In genomic region chr10:96481325-96481638, GRCm38 (mm10) we compare ENCODE assay signal across 19 mouse cellular contexts.
DNase-seq lines count a peak whose midpoint lies in the region; ATAC-seq lines count a peak whose summit lies in the region.
"Had no signal": no experiment of that assay in that cellular context is flagged by ENCODE, and none has a peak within 500 bp of the region (broad histone marks: within the 10 kb centered on the region; RNA-seq: fewer than 3 reads in every experiment).

No protein-coding gene starts in this region.

- H3K9me3 ChIP-seq in forebrain, embryonic 13.5 days (replicated peaks), result no peaks in the 10 kb centered on the region
- H3K9me3 ChIP-seq in forebrain, embryonic 16.5 days (ENCODE audit: control insufficient read depth, low read length), result no peaks in the 10 kb centered on the region
- H3K9me3 ChIP-seq in forebrain, embryonic 15.5 days, result 0 out of 2 replicates have a peak, but pooled peaks cover 4% of the 10 kb centered on the region
- H3K9me3 ChIP-seq in limb, embryonic 15.5 days, result no peaks in the 10 kb centered on the region
- no peaks in the 10 kb centered on the region for H3K9me3 ChIP-seq in heart, embryonic 10.5 days
- H3K9me3 ChIP-seq: embryonic facial prominence, embryonic 15.5 days; heart, embryonic 12.5 days; liver, embryonic 13.5 days; midbrain, embryonic 13.5 days had no signal

- 33% methylated on average over 8 of the region's 8 CpGs for WGBS in forebrain, embryonic 13.5 days
- 20% methylated on average over 8 of the region's 8 CpGs for WGBS in forebrain, embryonic 16.5 days
- WGBS in forebrain, embryonic 15.5 days, result 28% methylated on average over 8 of the region's 8 CpGs
- 56% methylated on average over 8 of the region's 8 CpGs for WGBS in limb, embryonic 15.5 days
- 79% methylated on average over 8 of the region's 8 CpGs for WGBS in heart, embryonic 10.5 days

- no peak for DNase-seq in heart, embryonic 10.5 days (ENCODE audit: low spot score)
- no peak for DNase-seq in adrenal gland, postnatal 10 days
- no peak for DNase-seq in right cerebral cortex, postnatal 10 days (ENCODE audit: low spot score in 2 of 2)
- DNase-seq: adrenal gland, adult 8-10 months; kidney, adult 11 months; kidney, postnatal 10 days; liver, embryonic 13.5 days had no signal

- peaks cover 28% of the 10 kb centered on the region for H3K4me1 ChIP-seq in forebrain, embryonic 13.5 days
- peaks cover 14% of the 10 kb centered on the region for H3K4me1 ChIP-seq in forebrain, embryonic 16.5 days (replicated peaks; ENCODE audit: control insufficient read depth, insufficient read depth, low read length)
- H3K4me1 ChIP-seq in forebrain, embryonic 15.5 days, result peaks cover 25% of the 10 kb centered on the region
- peaks cover 20% of the 10 kb centered on the region for H3K4me1 ChIP-seq in limb, embryonic 15.5 days
- H3K4me1 ChIP-seq in heart, embryonic 10.5 days, result peaks cover 4% of the 10 kb centered on the region; the same call in 1 of the 2 replicates
- H3K4me1 ChIP-seq: heart, embryonic 12.5 days; liver, embryonic 13.5 days had no signal

- H3K4me2 ChIP-seq in forebrain, embryonic 13.5 days, result no peak overlapping the region
- no peak overlapping the region for H3K4me2 ChIP-seq in forebrain, embryonic 16.5 days (ENCODE audit: low read length)
- no peak overlapping the region for H3K4me2 ChIP-seq in forebrain, embryonic 15.5 days (replicated peaks)
- H3K4me2 ChIP-seq in limb, embryonic 15.5 days, result no peak overlapping the region
- H3K4me2 ChIP-seq: heart, embryonic 12.5 days; liver, embryonic 13.5 days; lung, embryonic 14.5 days; midbrain, embryonic 13.5 days had no signal

- no peak overlapping the region for H3K9ac ChIP-seq in forebrain, embryonic 13.5 days
- no peak overlapping the region for H3K9ac ChIP-seq in forebrain, embryonic 16.5 days (replicated peaks; ENCODE audit: low read depth, low read length)
- H3K9ac ChIP-seq in forebrain, embryonic 15.5 days (replicated peaks), result no peak overlapping the region
- H3K9ac ChIP-seq in limb, embryonic 15.5 days, result no peak overlapping the region
- H3K9ac ChIP-seq: embryonic facial prominence, embryonic 15.5 days; heart, embryonic 12.5 days; liver, embryonic 13.5 days; lung, embryonic 14.5 days; midbrain, embryonic 13.5 days; neural tube, embryonic 15.5 days had no signal

- H3K36me3 ChIP-seq in forebrain, embryonic 13.5 days (ENCODE audit: poor library complexity, severe bottlenecking), result no peaks in the 10 kb centered on the region
- H3K36me3 ChIP-seq in forebrain, embryonic 16.5 days (ENCODE audit: control insufficient read depth, insufficient read depth), result no peaks in the 10 kb centered on the region
- no peaks in the 10 kb centered on the region for H3K36me3 ChIP-seq in forebrain, embryonic 15.5 days
- no peaks in the 10 kb centered on the region for H3K36me3 ChIP-seq in limb, embryonic 15.5 days
- H3K36me3 ChIP-seq in heart, embryonic 10.5 days, result no peaks in the 10 kb centered on the region
- H3K36me3 ChIP-seq: embryonic facial prominence, embryonic 15.5 days; heart, embryonic 12.5 days; liver, embryonic 13.5 days; midbrain, embryonic 13.5 days; neural tube, embryonic 15.5 days had no signal

- H3K27me3 ChIP-seq in forebrain, embryonic 13.5 days, result no peaks in the 10 kb centered on the region
- H3K27me3 ChIP-seq in forebrain, embryonic 16.5 days (replicated peaks; ENCODE audit: control insufficient read depth, insufficient read depth, low read length), result no peaks in the 10 kb centered on the region
- no peaks in the 10 kb centered on the region for H3K27me3 ChIP-seq in forebrain, embryonic 15.5 days
- no peaks in the 10 kb centered on the region for H3K27me3 ChIP-seq in limb, embryonic 15.5 days
- H3K27me3 ChIP-seq in heart, embryonic 10.5 days (ENCODE audit: insufficient read depth, poor library complexity, severe bottlenecking), result no peaks in the 10 kb centered on the region
- H3K27me3 ChIP-seq: embryonic facial prominence, embryonic 15.5 days; heart, embryonic 12.5 days; liver, embryonic 13.5 days; midbrain, embryonic 13.5 days; neural tube, embryonic 15.5 days had no signal

- no peak for ATAC-seq in forebrain, embryonic 13.5 days
- no peak for ATAC-seq in forebrain, embryonic 16.5 days
- peak; percentile 58 for ATAC-seq in CD4-positive, CD25-positive, alpha-beta regulatory T cell, adult 4 months
- no peak for ATAC-seq in forebrain, embryonic 15.5 days (replicated peaks)
- ATAC-seq in limb, embryonic 15.5 days (ENCODE audit: insufficient number of reproducible peaks, low FRiP score, low TSS enrichment, low read depth), result no peak

- no peak overlapping the region for H3K4me3 ChIP-seq in forebrain, embryonic 13.5 days
- H3K4me3 ChIP-seq in forebrain, embryonic 16.5 days (replicated peaks; ENCODE audit: low read length), result no peak overlapping the region
- no peak overlapping the region for H3K4me3 ChIP-seq in forebrain, embryonic 15.5 days
- H3K4me3 ChIP-seq in limb, embryonic 15.5 days, result no peak overlapping the region
- no peak overlapping the region for H3K4me3 ChIP-seq in heart, embryonic 10.5 days
- H3K4me3 ChIP-seq: embryonic facial prominence, embryonic 15.5 days; heart, embryonic 12.5 days; liver, embryonic 13.5 days; midbrain, embryonic 13.5 days; myocyte; neural tube, embryonic 15.5 days had no signal

- H3K27ac ChIP-seq in forebrain, embryonic 13.5 days, result peak overlapping the region; percentile 85
- H3K27ac ChIP-seq in forebrain, embryonic 16.5 days (ENCODE audit: low read length), result no peak overlapping the region
- peak overlapping the region; percentile 66; the same call in 1 of the 2 replicates for H3K27ac ChIP-seq in forebrain, embryonic 15.5 days (replicated peaks)
- H3K27ac ChIP-seq in limb, embryonic 15.5 days, result peak overlapping the region; percentile 79
- no peak overlapping the region for H3K27ac ChIP-seq in heart, embryonic 10.5 days
- H3K27ac ChIP-seq: liver, embryonic 13.5 days; midbrain, embryonic 13.5 days; neural tube, embryonic 15.5 days; stomach, postnatal 0 days had no signal

Comparison
In these comparisons a context has a peak if more than half of its experiments do, and no peak if none do; other contexts are left out.
1. H3K27ac ChIP-seq: peak in forebrain, embryonic 13.5 days (single experiment), forebrain, embryonic 15.5 days (single experiment) and limb, embryonic 15.5 days (single experiment); none in forebrain, embryonic 16.5 days (single experiment) and heart, embryonic 10.5 days (single experiment).